18 mouse cellular contexts compared by ENCODE assay signal in the genomic region with DNA sequence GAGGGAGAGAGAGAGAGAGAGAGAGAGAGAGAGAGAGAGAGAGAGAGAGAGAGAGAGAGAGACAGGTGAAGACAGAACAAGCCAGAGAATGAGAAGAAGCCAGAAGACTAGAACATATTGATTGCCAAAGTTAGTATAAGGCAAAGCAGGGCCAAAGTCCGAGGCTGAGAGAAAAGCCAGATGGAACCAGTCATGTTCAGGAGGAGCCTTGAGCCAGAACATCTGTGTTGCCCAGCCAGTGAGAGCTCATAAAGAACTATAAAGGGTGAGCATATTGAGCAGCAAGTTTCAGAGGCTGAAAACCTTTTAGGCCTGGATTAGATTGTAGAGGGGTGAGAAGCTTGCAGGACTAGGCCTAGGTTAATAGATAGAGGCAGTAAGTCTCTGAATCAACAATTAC. TPM values are rescaled to one million over a fixed set of nuclear protein-coding genes. Genes with fewer than 3 reads are reported as not detected.
DNase-seq lines count a peak whose midpoint lies in the region; ATAC-seq and TF ChIP-seq lines count a peak whose summit lies in the region.
"Had no signal": no experiment of that assay in that cellular context is flagged by ENCODE, and none has a peak within 500 bp of the region (broad histone marks: within the 10 kb centered on the region; RNA-seq: fewer than 3 reads in every experiment).

No protein-coding gene starts in this region.

- no peak overlapping the region for H3K9ac ChIP-seq in kidney, embryonic 16.5 days (replicated peaks; ENCODE audit: low read length)
- no peak overlapping the region for H3K9ac ChIP-seq in lung, embryonic 14.5 days
- H3K9ac ChIP-seq in intestine, embryonic 15.5 days: no peak overlapping the region
- H3K9ac ChIP-seq in stomach, embryonic 14.5 days (replicated peaks; ENCODE audit: low read depth, low read length): no peak overlapping the region
- H3K9ac ChIP-seq: embryonic facial prominence, embryonic 13.5 days; forebrain, embryonic 12.5 days; heart, embryonic 13.5 days had no signal

- 40% methylated on average over 1 of the region's 1 CpGs for WGBS in kidney, adult 2 months
- 22% methylated on average over 1 of the region's 1 CpGs for WGBS in kidney, embryonic 16.5 days
- WGBS in lung, embryonic 14.5 days: 39% methylated on average over 1 of the region's 1 CpGs
- 33% methylated on average over 1 of the region's 1 CpGs for WGBS in intestine, embryonic 15.5 days
- WGBS in stomach, embryonic 14.5 days: 32% methylated on average over 1 of the region's 1 CpGs

- TF ChIP-seq CTCF in kidney, adult 2 months (conservative IDR thresholded peaks at IDR 0.05; ENCODE audit: insufficient read depth, insufficient read length, low read depth, low read length): no peak
- TF ChIP-seq CTCF in lung, embryonic 14.5 days (IDR thresholded peaks at IDR 0.05; ENCODE audit: low read depth): no peak

- no peak for ATAC-seq in kidney, embryonic 16.5 days (ENCODE audit: low FRiP score, low TSS enrichment)
- ATAC-seq in lung, embryonic 14.5 days (ENCODE audit: insufficient read depth): 0 out of 2 replicates have a peak, but pooled peaks have one; percentile 52
- peak; percentile 66; the same call in 1 of the 2 replicates for ATAC-seq in intestine, embryonic 15.5 days
- ATAC-seq in stomach, embryonic 14.5 days (ENCODE audit: insufficient number of reproducible peaks, insufficient read depth, low FRiP score, low read depth): peak; percentile 53; the same call in 1 of the 2 replicates
- ATAC-seq: forebrain, embryonic 16.5 days had no signal

- peaks cover 10% of the 10 kb centered on the region for H3K9me3 ChIP-seq in kidney, embryonic 16.5 days (ENCODE audit: low read length)
- H3K9me3 ChIP-seq in lung, embryonic 14.5 days (ENCODE audit: low read depth, low read length): 0 out of 2 replicates have a peak, but pooled peaks cover 3% of the 10 kb centered on the region
- no peaks in the 10 kb centered on the region for H3K9me3 ChIP-seq in intestine, embryonic 15.5 days
- H3K9me3 ChIP-seq in stomach, embryonic 14.5 days (ENCODE audit: control insufficient read depth, low read depth, low read length): no peaks in the 10 kb centered on the region
- H3K9me3 ChIP-seq: embryonic facial prominence, embryonic 13.5 days; forebrain, embryonic 12.5 days had no signal

- H3K4me3 ChIP-seq in kidney, adult 2 months (ENCODE audit: insufficient read depth, low read depth, low read length): no peak overlapping the region
- H3K4me3 ChIP-seq in kidney, embryonic 16.5 days (ENCODE audit: low read length): no peak overlapping the region
- H3K4me3 ChIP-seq in lung, embryonic 14.5 days (ENCODE audit: low read depth, low read length): no peak overlapping the region
- no peak overlapping the region for H3K4me3 ChIP-seq in intestine, embryonic 15.5 days (replicated peaks)
- no peak overlapping the region for H3K4me3 ChIP-seq in stomach, embryonic 14.5 days (ENCODE audit: low read depth, low read length)
- H3K4me3 ChIP-seq: embryonic facial prominence, embryonic 13.5 days; forebrain, embryonic 12.5 days; heart, embryonic 13.5 days had no signal

- no peaks in the 10 kb centered on the region for H3K36me3 ChIP-seq in kidney, adult 2 months (ENCODE audit: control insufficient read depth, insufficient read depth, low read length)
- H3K36me3 ChIP-seq in kidney, embryonic 16.5 days (ENCODE audit: insufficient read depth, low read length): no peaks in the 10 kb centered on the region
- no peaks in the 10 kb centered on the region for H3K36me3 ChIP-seq in lung, embryonic 14.5 days (ENCODE audit: insufficient read depth)
- no peaks in the 10 kb centered on the region for H3K36me3 ChIP-seq in intestine, embryonic 15.5 days
- no peaks in the 10 kb centered on the region for H3K36me3 ChIP-seq in stomach, embryonic 14.5 days (ENCODE audit: control insufficient read depth, insufficient read depth, low read length)
- H3K36me3 ChIP-seq: embryonic facial prominence, embryonic 13.5 days; forebrain, embryonic 12.5 days; heart, embryonic 13.5 days had no signal

- no peaks in the 10 kb centered on the region for H3K27me3 ChIP-seq in kidney, adult 2 months (replicated peaks; ENCODE audit: control insufficient read depth, insufficient read depth, low read length)
- H3K27me3 ChIP-seq in kidney, embryonic 16.5 days (ENCODE audit: insufficient read depth, low read length): no peaks in the 10 kb centered on the region
- H3K27me3 ChIP-seq in lung, embryonic 14.5 days (ENCODE audit: insufficient read depth, low read length): no peaks in the 10 kb centered on the region
- H3K27me3 ChIP-seq in intestine, embryonic 15.5 days (replicated peaks): no peaks in the 10 kb centered on the region
- no peaks in the 10 kb centered on the region for H3K27me3 ChIP-seq in stomach, embryonic 14.5 days (ENCODE audit: control insufficient read depth, insufficient read depth, low read length)
- H3K27me3 ChIP-seq: embryonic facial prominence, embryonic 13.5 days; forebrain, embryonic 12.5 days; heart, embryonic 13.5 days had no signal

- no peak for TF ChIP-seq POLR2A in kidney, adult 2 months (IDR thresholded peaks at IDR 0.05; ENCODE audit: low read depth, low read length)

- no peak overlapping the region for H3K27ac ChIP-seq in kidney, adult 2 months (ENCODE audit: insufficient read depth, low read depth, low read length)
- H3K27ac ChIP-seq in kidney, embryonic 16.5 days (ENCODE audit: low read length): no peak overlapping the region
- H3K27ac ChIP-seq in lung, embryonic 14.5 days (ENCODE audit: low read depth): no peak overlapping the region
- H3K27ac ChIP-seq in intestine, embryonic 15.5 days: no peak overlapping the region
- peak overlapping the region; percentile 36; the same call in 1 of the 2 replicates for H3K27ac ChIP-seq in stomach, embryonic 14.5 days (ENCODE audit: low read length)
- H3K27ac ChIP-seq: embryonic facial prominence, embryonic 13.5 days; forebrain, embryonic 12.5 days; heart, embryonic 13.5 days had no signal

- H3K4me1 ChIP-seq in kidney, adult 2 months (ENCODE audit: control insufficient read depth, insufficient read depth, low read length): no peaks in the 10 kb centered on the region
- H3K4me1 ChIP-seq in kidney, embryonic 16.5 days (ENCODE audit: insufficient read depth, low read length): peaks cover 14% of the 10 kb centered on the region
- no peaks in the 10 kb centered on the region; the same call in 1 of the 2 replicates for H3K4me1 ChIP-seq in lung, embryonic 14.5 days (ENCODE audit: insufficient read depth)
- H3K4me1 ChIP-seq in intestine, embryonic 15.5 days (replicated peaks): peaks cover 4% of the 10 kb centered on the region; the same call in 1 of the 2 replicates
- H3K4me1 ChIP-seq in stomach, embryonic 14.5 days (ENCODE audit: control insufficient read depth, insufficient read depth, low read length): no peaks in the 10 kb centered on the region

- peak; percentile 36 for DNase-seq in kidney, adult 2 months
- peak; percentile 75 for DNase-seq in lung, embryonic 14.5 days
- DNase-seq in lung, postnatal 4 days: no peak
- no peak for DNase-seq in adipocyte (ENCODE audit: low spot score)
- no peak for DNase-seq in neural tube, embryonic 10.5 days (ENCODE audit: extremely low spot score, low spot score)
- DNase-seq: adrenal gland, postnatal 14 days; cerebellum, adult 18-20 months; cerebellum, adult 9-11 months; cerebellum, postnatal 36 days; gastrocnemius, postnatal 14 days; heart, postnatal 36 days had no signal

- H3K4me2 ChIP-seq in kidney, embryonic 16.5 days (replicated peaks; ENCODE audit: low read depth, low read length): no peak overlapping the region
- no peak overlapping the region for H3K4me2 ChIP-seq in lung, embryonic 14.5 days
- no peak overlapping the region for H3K4me2 ChIP-seq in intestine, embryonic 15.5 days (replicated peaks)
- H3K4me2 ChIP-seq in stomach, embryonic 14.5 days (replicated peaks; ENCODE audit: low read depth, low read length): no peak overlapping the region
- H3K4me2 ChIP-seq: embryonic facial prominence, embryonic 13.5 days; forebrain, embryonic 12.5 days; heart, embryonic 13.5 days had no signal

RNA-seq across cellular contexts. Expression of gene Atf7ip, which starts 28.1 kb away (rescaled TPM):
- 13.4 and 13.9 TPM in 2 replicates for polyA plus RNA-seq in kidney, adult 2 months (2012; rRNA removed)
- polyA plus RNA-seq in kidney, embryonic 16.5 days (2015; fragmentation: Nextera tagmentation; extraction: Ambion mirVana): 38.0 and 41.0 TPM in 2 replicates
- polyA plus RNA-seq in lung, embryonic 14.5 days (2014; fragmentation: Nextera tagmentation; extraction: Ambion mirVana): 48.3 and 56.1 TPM in 2 replicates
- polyA plus RNA-seq in intestine, embryonic 15.5 days (2015; fragmentation: Nextera tagmentation; extraction: Ambion mirVana): 24.1 and 25.4 TPM in 2 replicates
- 49.9 and 59.3 TPM in 2 replicates for polyA plus RNA-seq in stomach, embryonic 14.5 days (2014; fragmentation: Nextera tagmentation; extraction: Ambion mirVana)

Comparison
In these comparisons a context has a peak if more than half of its experiments do, and no peak if none do; other contexts are left out.
1. DNase-seq: peak in kidney, adult 2 months (single experiment) and lung, embryonic 14.5 days (single experiment); none in lung, postnatal 4 days (0 of 2), adipocyte (single experiment) and neural tube, embryonic 10.5 days (single experiment).